Mouse (Mus musculus): ENCODE data around the gene Sorbs1. TPM values are rescaled to one million over a fixed set of nuclear protein-coding genes. Genes with fewer than 3 reads are reported as not detected.

Sorbs1 gene
- polyA plus RNA-seq, 2 experiments = 11.3 to 31.0 TPM

- H3K9ac ChIP-seq (replicated peaks) = no peak overlapping the region
- H3K27me3 ChIP-seq (ENCODE audit: control insufficient read depth, insufficient read depth, low read length) = no peaks in the 10 kb centered on the region
- H3K4me2 ChIP-seq (ENCODE audit: low read depth) = no peak overlapping the region
- H3K36me3 ChIP-seq (replicated peaks; ENCODE audit: control insufficient read depth, insufficient read depth, low read depth) = peaks cover 5% of the 10 kb centered on the region; the same call in 1 of the 2 replicates
- no peak overlapping the region for H3K27ac ChIP-seq
- DNase-seq (ENCODE audit: low read depth in 3 of 3, low spot score in 3 of 3) = no peak
- no peaks in the 10 kb centered on the region for H3K9me3 ChIP-seq (ENCODE audit: control insufficient read depth, low read length)
- H3K4me1 ChIP-seq (replicated peaks; ENCODE audit: control insufficient read depth in 2 of 2, insufficient read depth in 2 of 2, low read length in 1 of 2) = peaks cover 0 to 4% of the 10 kb centered on the region in 2 experiments; a peak in 2 of 4 replicates
- no peak for ATAC-seq (ENCODE audit: insufficient read depth)
- 84% methylated on average over 11 of the region's 11 CpGs for WGBS (ENCODE audit: insufficient replicate concordance)
- H3K4me3 ChIP-seq (ENCODE audit: insufficient read depth in 1 of 2, low read depth in 2 of 2, low read length in 2 of 2) = no peak overlapping the region
- TF ChIP-seq CTCF (IDR thresholded peaks at IDR 0.05; ENCODE audit: low read depth) (no peak), EP300 (IDR thresholded peaks at IDR 0.05; ENCODE audit: low read depth) (no peak)
Observed at GRCm38 (mm10) chr19:40314252-40314651, 199.3 kb downstream of the Sorbs1 start.

DNA sequence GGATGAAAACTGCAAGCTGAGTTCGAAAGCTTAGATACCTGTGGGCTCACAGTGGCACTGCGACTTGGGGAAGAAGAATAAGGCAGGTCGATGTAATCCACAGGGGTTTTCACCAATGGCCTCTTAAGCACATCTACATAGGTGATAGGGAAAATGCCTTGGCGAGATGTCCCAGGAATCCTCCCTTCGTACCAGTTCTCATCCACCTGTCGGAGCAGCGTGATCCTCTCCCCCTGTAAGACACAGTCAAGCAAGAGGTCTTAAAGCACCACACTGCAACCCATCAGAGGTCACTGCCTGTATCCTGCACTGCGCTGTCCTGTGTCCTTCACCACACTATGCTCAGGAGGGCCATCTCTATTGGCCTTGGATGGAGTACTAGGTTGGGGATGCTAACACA, 201.9 kb downstream of the Sorbs1 start:
- Histone ChIP-seq H3K4me3 (ENCODE audit: insufficient read depth in 1 of 2, low read depth in 2 of 2, low read length in 2 of 2) (no peak overlapping the region), H3K4me2 (ENCODE audit: low read depth) (no peak overlapping the region), H3K27ac (no peak overlapping the region), H3K9me3 (ENCODE audit: control insufficient read depth, low read length) (no peaks in the 10 kb centered on the region), H3K4me1 (replicated peaks; ENCODE audit: control insufficient read depth in 2 of 2, insufficient read depth in 2 of 2, low read length in 1 of 2) (peaks cover 0 to 11% of the 10 kb centered on the region in 2 experiments; a peak in 1 of 4 replicates), H3K27me3 (ENCODE audit: control insufficient read depth, insufficient read depth, low read length) (no peaks in the 10 kb centered on the region), H3K9ac (replicated peaks) (no peak overlapping the region), H3K36me3 (replicated peaks; ENCODE audit: control insufficient read depth, insufficient read depth, low read depth) (no peaks in the 10 kb centered on the region)
- 84% methylated on average over 8 of the region's 8 CpGs for WGBS (ENCODE audit: insufficient replicate concordance)
- DNase-seq (ENCODE audit: low read depth in 3 of 3, low spot score in 3 of 3) (no peak), ATAC-seq (ENCODE audit: insufficient read depth) (no peak)
- TF ChIP-seq CTCF (IDR thresholded peaks at IDR 0.05; ENCODE audit: low read depth) = no peak
- TF ChIP-seq EP300 (IDR thresholded peaks at IDR 0.05; ENCODE audit: low read depth) = no peak

DNA sequence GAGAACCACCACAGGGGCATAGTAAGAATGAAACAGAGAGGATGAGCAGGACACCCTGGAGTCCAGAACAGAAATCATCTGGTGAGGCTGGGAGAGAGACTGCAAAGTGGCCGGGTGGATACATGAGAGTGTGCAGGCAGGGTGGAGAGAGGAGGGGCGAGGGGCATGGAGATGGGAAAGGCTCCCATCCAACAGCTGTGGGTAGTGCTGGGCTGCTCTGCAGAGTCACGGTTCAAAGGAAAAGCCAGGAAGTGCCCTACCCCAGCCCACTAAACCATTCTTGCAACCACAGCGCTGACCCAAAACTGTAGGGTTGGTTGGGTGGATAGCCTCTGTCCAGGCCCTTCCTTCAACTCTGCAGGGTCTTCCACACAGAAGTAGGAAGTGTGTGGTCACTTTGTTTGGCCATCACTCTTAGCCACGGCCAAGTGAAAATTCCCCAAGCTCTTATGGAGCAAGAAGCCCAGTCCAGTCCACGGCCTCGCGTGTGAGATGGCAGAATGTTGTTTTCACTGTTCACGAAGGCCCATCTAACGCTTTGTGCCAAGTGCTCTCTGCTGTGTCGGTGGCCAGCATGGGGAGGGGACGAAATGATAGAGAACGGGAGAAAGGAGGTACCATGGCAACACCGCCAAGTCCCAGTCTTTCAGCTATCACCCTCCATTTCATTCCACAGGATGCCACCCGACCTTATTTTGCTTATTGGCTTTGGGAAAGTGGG, 203.0 kb downstream of the Sorbs1 start:
- TF ChIP-seq EP300 (IDR thresholded peaks at IDR 0.05; ENCODE audit: low read depth) (no peak), CTCF (IDR thresholded peaks at IDR 0.05; ENCODE audit: low read depth) (no peak)
- H3K4me1 ChIP-seq (replicated peaks; ENCODE audit: control insufficient read depth in 2 of 2, insufficient read depth in 2 of 2, low read length in 1 of 2) = peaks cover 0 to 11% of the 10 kb centered on the region in 2 experiments; a peak in 1 of 4 replicates
- no peak for ATAC-seq (ENCODE audit: insufficient read depth)
- no peak overlapping the region for H3K27ac ChIP-seq
- H3K27me3 ChIP-seq (ENCODE audit: control insufficient read depth, insufficient read depth, low read length) = no peaks in the 10 kb centered on the region
- H3K4me3 ChIP-seq (ENCODE audit: insufficient read depth in 1 of 2, low read depth in 2 of 2, low read length in 2 of 2) = no peak overlapping the region
- no peaks in the 10 kb centered on the region for H3K36me3 ChIP-seq (replicated peaks; ENCODE audit: control insufficient read depth, insufficient read depth, low read depth)
- WGBS (ENCODE audit: insufficient replicate concordance) = 70% methylated on average over 15 of the region's 15 CpGs
- H3K4me2 ChIP-seq (ENCODE audit: low read depth) = no peak overlapping the region
- no peak for DNase-seq (ENCODE audit: low read depth in 3 of 3, low spot score in 3 of 3)
- no peaks in the 10 kb centered on the region for H3K9me3 ChIP-seq (ENCODE audit: control insufficient read depth, low read length)
- H3K9ac ChIP-seq (replicated peaks) = no peak overlapping the region

GRCm38 (mm10) chr19:40309911-40310310, 203.7 kb downstream of the Sorbs1 start:
- WGBS (ENCODE audit: insufficient replicate concordance) = 81% methylated on average over 12 of the region's 12 CpGs

DNA sequence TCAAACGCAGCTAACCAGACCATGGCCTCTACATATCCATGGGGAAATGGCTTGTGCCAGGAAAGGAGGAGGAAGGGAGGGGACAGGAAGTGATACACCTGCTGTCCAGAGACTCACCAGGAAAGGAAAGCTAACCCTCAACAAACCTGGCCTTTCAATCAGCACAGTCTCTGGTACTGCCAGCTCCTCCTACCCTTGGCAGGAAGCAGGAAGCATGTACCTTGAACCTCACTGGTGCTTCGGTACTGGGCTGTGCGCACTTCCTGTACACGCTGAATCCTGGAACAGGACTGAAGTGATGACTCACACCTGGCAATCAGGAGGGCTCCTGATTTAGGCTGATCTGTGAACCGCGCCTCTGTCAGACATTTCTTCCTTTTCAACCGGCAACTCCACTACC, 206.0 kb downstream of the Sorbs1 start:
- Histone ChIP-seq H3K36me3 (replicated peaks; ENCODE audit: control insufficient read depth, insufficient read depth, low read depth) (no peaks in the 10 kb centered on the region), H3K27ac (no peak overlapping the region), H3K9ac (replicated peaks) (no peak overlapping the region), H3K9me3 (ENCODE audit: control insufficient read depth, low read length) (no peaks in the 10 kb centered on the region), H3K4me1 (replicated peaks; ENCODE audit: control insufficient read depth in 2 of 2, insufficient read depth in 2 of 2, low read length in 1 of 2) (peaks cover 0 to 18% of the 10 kb centered on the region in 2 experiments; a peak in 1 of 4 replicates), H3K4me3 (ENCODE audit: insufficient read depth in 1 of 2, low read depth in 2 of 2, low read length in 2 of 2) (no peak overlapping the region), H3K27me3 (ENCODE audit: control insufficient read depth, insufficient read depth, low read length) (no peaks in the 10 kb centered on the region), H3K4me2 (ENCODE audit: low read depth) (no peak overlapping the region)
- 65% methylated on average over 7 of the region's 7 CpGs for WGBS (ENCODE audit: insufficient replicate concordance)
- DNase-seq (ENCODE audit: low read depth in 3 of 3, low spot score in 3 of 3) = no peak
- TF ChIP-seq EP300 (IDR thresholded peaks at IDR 0.05; ENCODE audit: low read depth) (no peak), CTCF (IDR thresholded peaks at IDR 0.05; ENCODE audit: low read depth) (no peak)
- no peak for ATAC-seq (ENCODE audit: insufficient read depth)

More at GRCm38 (mm10) chr19:40309911-40310310, 203.7 kb downstream of the Sorbs1 start:
- no peak overlapping the region for H3K27ac ChIP-seq
- no peak for ATAC-seq (ENCODE audit: insufficient read depth)
- no peak overlapping the region for H3K4me3 ChIP-seq (ENCODE audit: insufficient read depth in 1 of 2, low read depth in 2 of 2, low read length in 2 of 2)
- H3K4me1 ChIP-seq (replicated peaks; ENCODE audit: control insufficient read depth in 2 of 2, insufficient read depth in 2 of 2, low read length in 1 of 2) = peaks cover 0 to 13% of the 10 kb centered on the region in 2 experiments; a peak in 1 of 4 replicates
- H3K9me3 ChIP-seq (ENCODE audit: control insufficient read depth, low read length) = no peaks in the 10 kb centered on the region
- no peak overlapping the region for H3K4me2 ChIP-seq (ENCODE audit: low read depth)
- no peak for DNase-seq (ENCODE audit: low read depth in 3 of 3, low spot score in 3 of 3)
- no peak overlapping the region for H3K9ac ChIP-seq (replicated peaks)
- TF ChIP-seq CTCF (IDR thresholded peaks at IDR 0.05; ENCODE audit: low read depth) (no peak), EP300 (IDR thresholded peaks at IDR 0.05; ENCODE audit: low read depth) (no peak)
- H3K36me3 ChIP-seq (replicated peaks; ENCODE audit: control insufficient read depth, insufficient read depth, low read depth) = no peaks in the 10 kb centered on the region
- no peaks in the 10 kb centered on the region for H3K27me3 ChIP-seq (ENCODE audit: control insufficient read depth, insufficient read depth, low read length)

Data from liver, embryonic 14.5 days (tissue).